Mouse (Mus musculus) forebrain, embryonic 13.5 days (tissue): ENCODE results near the gene Tmem82. TPM values are rescaled to one million over a fixed set of nuclear protein-coding genes. Genes with fewer than 3 reads are reported as not detected.

Experiments used
- ATAC-seq: fragments of 200-750 bp; cut with Nextera tagmentation; 2 replicates; pipeline ENCODE4 v1.8.0; 2017
- H3K27ac ChIP-seq: fragments of 300-500 bp; sonication (generic); 2 replicates; pipeline ENCODE4 v1.5.1; 2015; ENCODE audit warnings: inconsistent platforms, mild to moderate bottlenecking, moderate library complexity
- H3K27me3 ChIP-seq: fragments of 300-500 bp; sonication (generic); 2 replicates; pipeline ENCODE4 v1.6.1; 2015; ENCODE audit warnings: mild to moderate bottlenecking, inconsistent platforms
- H3K36me3 ChIP-seq: fragments of 300-500 bp; sonication (generic); 2 replicates; pipeline ENCODE4 v1.6.1; 2015; ENCODE audit warnings: mild to moderate bottlenecking, inconsistent platforms; ENCODE audit not compliant: poor library complexity, severe bottlenecking
- H3K4me1 ChIP-seq: fragments of 300-500 bp; sonication (generic); 2 replicates; pipeline ENCODE4 v1.6.1; 2015; ENCODE audit warnings: inconsistent platforms
- H3K4me2 ChIP-seq: fragments of 300-500 bp; sonication (generic); 2 replicates; pipeline ENCODE4 v1.6.1; 2015; ENCODE audit warnings: inconsistent platforms, mild to moderate bottlenecking, moderate library complexity
- H3K4me3 ChIP-seq: fragments of 300-500 bp; sonication (generic); 2 replicates; pipeline ENCODE4 v1.5.1; 2015; ENCODE audit warnings: mild to moderate bottlenecking, inconsistent platforms
- H3K9ac ChIP-seq: fragments of 300-500 bp; sonication (generic); 2 replicates; pipeline ENCODE4 v1.6.1; 2015; ENCODE audit warnings: mild to moderate bottlenecking, inconsistent platforms
- H3K9me3 ChIP-seq: fragments of 300-500 bp; sonication (generic); replicated peaks from 2 replicates; pipeline ENCODE4 v1.6.1; 2016; ENCODE audit warnings: inconsistent platforms
- WGBS: fragments of 180-500 bp; shearing (Covaris S2); methylation state at CpG from one replicate; pipeline ENCODE4 v1.1.7; 2015; 5-methylcytosine and 5-hydroxymethylcytosine counted together
- polyA plus RNA-seq: library from polyadenylated mRNA; unstranded; fragments of >200 nt; fragmentation: Nextera tagmentation; extraction: Ambion mirVana; gene quantifications from 2 replicates; pipeline ENCODE4 v1.2.1, GENCODE M21; 2015

Tmem82 gene
- polyA plus RNA-seq, 1 experiment from 2014 or later, result 0.17 TPM

GRCm38 (mm10) chr4:141622091-141622490, 3.7 kb upstream of the Tmem82 start:
- H3K27me3 ChIP-seq, result peaks cover 7% of the 10 kb centered on the region
- 80% methylated on average over 8 of the region's 8 CpGs for WGBS
- no peak overlapping the region for H3K4me3 ChIP-seq
- H3K4me1 ChIP-seq, result peaks cover 10% of the 10 kb centered on the region
- H3K27ac ChIP-seq, result no peak overlapping the region
- H3K4me2 ChIP-seq, result no peak overlapping the region
- no peak overlapping the region for H3K9ac ChIP-seq
- H3K36me3 ChIP-seq, result peaks cover 25% of the 10 kb centered on the region
- no peaks in the 10 kb centered on the region for H3K9me3 ChIP-seq
- ATAC-seq, result no peak

GRCm38 (mm10) chr4:141621297-141621696, 2.9 kb upstream of the Tmem82 start:
- 83% methylated on average over 8 of the region's 8 CpGs for WGBS
- no peaks in the 10 kb centered on the region for H3K9me3 ChIP-seq
- H3K4me1 ChIP-seq, result peaks cover 10% of the 10 kb centered on the region
- peaks cover 19% of the 10 kb centered on the region for H3K36me3 ChIP-seq
- no peak overlapping the region for H3K4me2 ChIP-seq
- no peak overlapping the region for H3K4me3 ChIP-seq
- H3K9ac ChIP-seq, result no peak overlapping the region
- H3K27me3 ChIP-seq, result peaks cover 7% of the 10 kb centered on the region
- no peak for ATAC-seq
- no peak overlapping the region for H3K27ac ChIP-seq

- H3K9me3 ChIP-seq, result no peaks in the 10 kb centered on the region
- peaks cover 3% of the 10 kb centered on the region; the same call in 1 of the 2 replicates for H3K36me3 ChIP-seq
- H3K4me3 ChIP-seq, result no peak overlapping the region
- 81% methylated on average over 9 of the region's 9 CpGs for WGBS
- no peak for ATAC-seq
- no peak overlapping the region for H3K4me2 ChIP-seq
- H3K27me3 ChIP-seq, result peaks cover 7% of the 10 kb centered on the region
- no peak overlapping the region for H3K27ac ChIP-seq
- no peak overlapping the region for H3K9ac ChIP-seq
- H3K4me1 ChIP-seq, result peaks cover 10% of the 10 kb centered on the region
Observed at GRCm38 (mm10) chr4:141619299-141619883, 958 bp upstream of the Tmem82 start.

GRCm38 (mm10) chr4:141617863-141618564, 419 bp downstream of the Tmem82 start:
- no peaks in the 10 kb centered on the region for H3K9me3 ChIP-seq
- H3K36me3 ChIP-seq, result no peaks in the 10 kb centered on the region
- no peak overlapping the region for H3K9ac ChIP-seq
- H3K4me1 ChIP-seq, result peaks cover 10% of the 10 kb centered on the region
- peak overlapping the region; percentile 52 for H3K4me2 ChIP-seq
- peak; percentile 19; the same call in 1 of the 2 replicates for ATAC-seq
- no peak overlapping the region for H3K27ac ChIP-seq
- 11% methylated on average over 22 of the region's 22 CpGs for WGBS
- H3K4me3 ChIP-seq, result peak overlapping the region; percentile 10; the same call in 1 of the 2 replicates
- peaks cover 7% of the 10 kb centered on the region for H3K27me3 ChIP-seq

- Histone ChIP-seq H3K36me3 (no peaks in the 10 kb centered on the region), H3K9me3 (no peaks in the 10 kb centered on the region), H3K27me3 (peaks cover 7% of the 10 kb centered on the region), H3K9ac (no peak overlapping the region), H3K4me3 (0 out of 2 replicates have a peak overlapping the region, but pooled peaks have one; percentile 10), H3K4me2 (peak overlapping the region; percentile 52), H3K27ac (no peak overlapping the region), H3K4me1 (peaks cover 10% of the 10 kb centered on the region)
- ATAC-seq, result peak; percentile 28; the same call in 1 of the 2 replicates
- WGBS, result 6% methylated on average over 20 of the region's 20 CpGs
Observed at GRCm38 (mm10) chr4:141617299-141617698, 1.1 kb downstream of the Tmem82 start.

- no peak overlapping the region for H3K4me2 ChIP-seq
- no peak for ATAC-seq
- 77% methylated on average over 6 of the region's 6 CpGs for WGBS
- H3K36me3 ChIP-seq, result no peaks in the 10 kb centered on the region
- no peak overlapping the region for H3K27ac ChIP-seq
- H3K27me3 ChIP-seq, result peaks cover 7% of the 10 kb centered on the region
- no peaks in the 10 kb centered on the region for H3K9me3 ChIP-seq
- peaks cover 10% of the 10 kb centered on the region for H3K4me1 ChIP-seq
- H3K4me3 ChIP-seq, result no peak overlapping the region
- H3K9ac ChIP-seq, result no peak overlapping the region
Observed at GRCm38 (mm10) chr4:141616811-141617210, 1.6 kb downstream of the Tmem82 start.

GRCm38 (mm10) chr4:141614946-141615345, 3.5 kb downstream of the Tmem82 start:
- peaks cover 7% of the 10 kb centered on the region for H3K27me3 ChIP-seq
- no peak overlapping the region for H3K4me2 ChIP-seq
- no peak overlapping the region for H3K4me3 ChIP-seq
- peaks cover 10% of the 10 kb centered on the region for H3K4me1 ChIP-seq
- H3K9ac ChIP-seq, result no peak overlapping the region
- H3K27ac ChIP-seq, result no peak overlapping the region
- no peak for ATAC-seq
- H3K36me3 ChIP-seq, result no peaks in the 10 kb centered on the region
- H3K9me3 ChIP-seq, result no peaks in the 10 kb centered on the region
- 87% methylated on average over 14 of the region's 14 CpGs for WGBS

GRCm38 (mm10) chr4:141609538-141609937, 8.9 kb downstream of the Tmem82 start:
- no peak overlapping the region for H3K9ac ChIP-seq
- no peak overlapping the region for H3K4me2 ChIP-seq
- ATAC-seq, result no peak
- 88% methylated on average over 6 of the region's 6 CpGs for WGBS
- H3K9me3 ChIP-seq, result no peaks in the 10 kb centered on the region
- no peak overlapping the region for H3K27ac ChIP-seq
- no peak overlapping the region for H3K4me3 ChIP-seq
- H3K4me1 ChIP-seq, result no peaks in the 10 kb centered on the region
- no peaks in the 10 kb centered on the region for H3K36me3 ChIP-seq
- H3K27me3 ChIP-seq, result no peaks in the 10 kb centered on the region

- H3K9ac ChIP-seq, result no peak within 1 kb of the TSS
- 89% methylated on average over 11 of the region's 11 CpGs for WGBS
- H3K27ac ChIP-seq, result no peak within 1 kb of the TSS
- ATAC-seq, result no peak
- H3K4me2 ChIP-seq, result no peak within 1 kb of the TSS
- no peak within 1 kb of the TSS for H3K4me3 ChIP-seq
- no peaks in the 10 kb centered on the region for H3K4me1 ChIP-seq
- peaks cover 13% of the 10 kb centered on the region for H3K27me3 ChIP-seq
- H3K36me3 ChIP-seq, result no peaks in the 10 kb centered on the region
- H3K9me3 ChIP-seq, result no peaks in the 10 kb centered on the region
Observed at GRCm38 (mm10) chr4:141605861-141606260, 12.6 kb downstream of the Tmem82 start, which contains the start of gene Fblim1. TSS of gene Fblim1 (minus strand) at chr4:141606096.

GRCm38 (mm10) chr4:141605421-141605820, 13.0 kb downstream of the Tmem82 start:
- Histone ChIP-seq H3K4me1 (no peaks in the 10 kb centered on the region), H3K9me3 (no peaks in the 10 kb centered on the region), H3K27ac (no peak overlapping the region), H3K27me3 (peaks cover 17% of the 10 kb centered on the region), H3K36me3 (no peaks in the 10 kb centered on the region), H3K4me2 (no peak overlapping the region), H3K9ac (no peak overlapping the region), H3K4me3 (no peak overlapping the region)
- WGBS, result 89% methylated on average over 5 of the region's 5 CpGs
- no peak for ATAC-seq

GRCm38 (mm10) chr4:141604493-141604892, 13.9 kb downstream of the Tmem82 start:
- ATAC-seq, result no peak
- H3K9ac ChIP-seq, result no peak overlapping the region
- 64% methylated on average over 8 of the region's 8 CpGs for WGBS
- H3K27ac ChIP-seq, result no peak overlapping the region
- no peak overlapping the region for H3K4me2 ChIP-seq
- no peaks in the 10 kb centered on the region for H3K9me3 ChIP-seq
- peaks cover 4% of the 10 kb centered on the region for H3K4me1 ChIP-seq
- H3K27me3 ChIP-seq, result peaks cover 26% of the 10 kb centered on the region
- H3K36me3 ChIP-seq, result no peaks in the 10 kb centered on the region
- H3K4me3 ChIP-seq, result no peak overlapping the region

GRCm38 (mm10) chr4:141603921-141604320, 14.5 kb downstream of the Tmem82 start:
- Histone ChIP-seq H3K4me2 (no peak overlapping the region), H3K9me3 (no peaks in the 10 kb centered on the region), H3K27me3 (peaks cover 32% of the 10 kb centered on the region), H3K36me3 (no peaks in the 10 kb centered on the region), H3K4me3 (no peak overlapping the region), H3K27ac (no peak overlapping the region), H3K9ac (no peak overlapping the region), H3K4me1 (peaks cover 10% of the 10 kb centered on the region)
- WGBS, result 64% methylated on average over 4 of the region's 4 CpGs
- ATAC-seq, result no peak
